Mouse (Mus musculus) cerebellum, adult 2 months (tissue): ENCODE measurements at regions not wholly inside any gene's neighbourhood (a gene's known extent, or its start where the extent isn't known, plus 50 kb on each side); places are given as distances from the start of the nearest gene placed in this dataset.

ENCODE experiments used
- CTCF ChIP-seq: fragments of 200-500 bp; IDR thresholded peaks from 2 replicates; pipeline ENCODE4 v1.5.1; 2011; ENCODE audit warnings: low read depth, mild to moderate bottlenecking, control low read depth, low read length, moderate library complexity, borderline replicate concordance; ENCODE audit not compliant: insufficient read depth
- POLR2A ChIP-seq: fragments of 200-500 bp; IDR thresholded peaks from 2 replicates; pipeline ENCODE4 v1.6.1; 2011; ENCODE audit warnings: low read length, control low read depth, borderline replicate concordance; ENCODE audit not compliant: insufficient read depth

DNA sequence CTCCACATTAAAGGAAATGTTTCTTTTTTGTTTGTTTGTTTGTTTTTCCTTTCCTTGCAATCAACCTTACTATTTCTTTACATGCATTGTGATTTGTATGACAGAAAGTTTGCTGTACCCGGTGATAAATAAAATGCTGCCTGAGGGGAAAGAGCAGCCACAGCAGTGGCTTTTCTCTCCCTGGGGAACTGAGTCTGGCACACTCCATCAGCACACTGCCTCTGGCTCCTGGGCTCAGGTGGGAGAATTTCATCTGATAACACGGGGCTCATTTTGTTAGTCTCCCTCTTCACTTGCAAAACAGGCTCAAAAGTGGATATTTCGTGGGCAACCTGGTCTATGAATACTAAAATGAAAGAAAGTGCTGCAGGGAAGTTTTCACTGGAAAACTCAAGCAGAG, 454.1 kb upstream of the Sphkap start:
- no peak for TF ChIP-seq CTCF
- TF ChIP-seq POLR2A: no peak
